Mouse (Mus musculus): ENCODE data around the gene Olfr16. TPM values are rescaled to one million over a fixed set of nuclear protein-coding genes. Genes with fewer than 3 reads are reported as not detected.

The Olfr16 gene
- polyA plus RNA-seq (2012; rRNA removed) = not detected in 2 replicates

GRCm38 (mm10) chr1:172950160-172950559, at the start of gene Olfr16:
Olfr16 (plus strand) TSS chr1:172950409.

Other genes starting within 250 kb of the Olfr16 start
- not detected in 2 replicates for gene Apcs, start 55.4 kb upstream of the Olfr16 start, polyA plus RNA-seq (2012; rRNA removed)
- not detected in 2 replicates for gene Olfr1408, start 187.0 kb downstream of the Olfr16 start, polyA plus RNA-seq (2012; rRNA removed)
- not detected in 2 replicates for gene Olfr1406, start 240.2 kb downstream of the Olfr16 start, polyA plus RNA-seq (2012; rRNA removed)
- gene Olfr218, start 247.4 kb downstream of the Olfr16 start, polyA plus RNA-seq (2012; rRNA removed) = not detected in 2 replicates

All from colon, adult 2 months (tissue).